Mouse (Mus musculus): Measurements from ENCODE around the gene Sort1. TPM values are rescaled to one million over a fixed set of nuclear protein-coding genes. Genes with fewer than 3 reads are reported as not detected.

The Sort1 gene
- polyA plus RNA-seq, 1 experiment, result not detected

DNA sequence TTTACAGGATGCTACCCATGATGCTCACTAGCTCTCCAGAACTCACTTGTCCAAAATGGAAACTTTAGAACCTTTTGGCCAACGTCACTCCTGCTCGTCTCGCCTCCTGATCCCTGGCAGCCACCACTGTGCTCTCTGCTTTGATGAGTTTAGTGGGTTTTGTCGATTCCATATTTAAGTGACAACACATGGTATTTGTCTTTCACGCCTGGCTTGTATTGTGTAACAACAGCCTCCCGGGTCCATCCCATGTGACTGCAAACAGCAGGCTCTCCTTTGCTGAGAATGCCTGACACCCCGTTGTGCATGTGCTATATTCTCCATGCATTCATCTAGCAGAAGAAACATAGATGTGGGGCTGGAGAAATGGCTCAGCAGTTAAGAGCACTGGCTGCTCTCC, 58.3 kb downstream of the Sort1 start:
- Histone ChIP-seq H3K27ac (ENCODE audit: insufficient read depth, low read depth, low read length) (no peak overlapping the region), H3K4me1 (ENCODE audit: control insufficient read depth, insufficient read depth, low read length) (no peaks in the 10 kb centered on the region), H3K4me3 (ENCODE audit: insufficient read depth, low read depth, low read length) (no peak overlapping the region)
- TF ChIP-seq CTCF (IDR thresholded peaks at IDR 0.05; ENCODE audit: insufficient read depth, low read depth, low read length) (no peak), POLR2A (IDR thresholded peaks at IDR 0.05; ENCODE audit: insufficient read depth, low read depth, low read length) (no peak)
- WGBS, result 73% methylated on average over 7 of the region's 7 CpGs

- TF ChIP-seq CTCF (IDR thresholded peaks at IDR 0.05; ENCODE audit: insufficient read depth, low read depth, low read length) (no peak), POLR2A (IDR thresholded peaks at IDR 0.05; ENCODE audit: insufficient read depth, low read depth, low read length) (no peak)
- WGBS, result 88% methylated on average over 7 of the region's 7 CpGs
- Histone ChIP-seq H3K4me1 (ENCODE audit: control insufficient read depth, insufficient read depth, low read length) (no peaks in the 10 kb centered on the region), H3K4me3 (ENCODE audit: insufficient read depth, low read depth, low read length) (no peak overlapping the region), H3K27ac (ENCODE audit: insufficient read depth, low read depth, low read length) (no peak overlapping the region)
These were observed 62.0 kb downstream of the Sort1 start for GRCm38 (mm10) chr3:108345855-108346254.

GRCm38 (mm10) chr3:108348376-108348775, 64.5 kb downstream of the Sort1 start:
- 89% methylated on average over 9 of the region's 9 CpGs for WGBS
- TF ChIP-seq CTCF (IDR thresholded peaks at IDR 0.05; ENCODE audit: insufficient read depth, low read depth, low read length) (no peak), POLR2A (IDR thresholded peaks at IDR 0.05; ENCODE audit: insufficient read depth, low read depth, low read length) (no peak)
- H3K4me1 ChIP-seq (ENCODE audit: control insufficient read depth, insufficient read depth, low read length), result no peaks in the 10 kb centered on the region
- no peak overlapping the region for H3K4me3 ChIP-seq (ENCODE audit: insufficient read depth, low read depth, low read length)
- no peak overlapping the region for H3K27ac ChIP-seq (ENCODE audit: insufficient read depth, low read depth, low read length)

DNA sequence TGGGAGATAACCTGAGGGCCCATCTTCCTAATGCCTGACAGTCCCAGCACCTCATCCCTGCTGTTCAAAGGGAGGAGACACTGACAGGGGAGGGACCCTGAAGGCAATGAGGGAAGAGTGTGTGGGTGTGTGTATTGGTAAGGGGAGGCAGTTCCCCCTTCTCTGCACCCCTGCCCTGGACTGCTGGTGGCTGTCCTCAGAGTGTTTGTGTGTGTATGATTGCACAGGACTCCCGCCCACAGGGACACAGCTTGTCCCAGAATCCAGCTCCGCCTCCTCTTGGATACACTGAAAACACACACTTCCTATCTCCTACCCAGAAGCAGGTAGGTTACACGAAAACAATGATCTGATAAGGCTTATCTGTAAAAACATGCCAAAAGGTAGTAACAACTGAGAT, 71.4 kb downstream of the Sort1 start:
- no peak overlapping the region for H3K4me3 ChIP-seq (ENCODE audit: insufficient read depth, low read depth, low read length)
- 86% methylated on average over 3 of the region's 3 CpGs for WGBS
- H3K27ac ChIP-seq (ENCODE audit: insufficient read depth, low read depth, low read length), result no peak overlapping the region

GRCm38 (mm10) chr3:108357051-108357450, 73.2 kb downstream of the Sort1 start:
- 0 out of 2 replicates have a peak overlapping the region, but pooled peaks have one; percentile 9 for H3K27ac ChIP-seq (ENCODE audit: insufficient read depth, low read depth, low read length)
- no peak for TF ChIP-seq POLR2A (IDR thresholded peaks at IDR 0.05; ENCODE audit: insufficient read depth, low read depth, low read length)
- no peak for TF ChIP-seq CTCF (IDR thresholded peaks at IDR 0.05; ENCODE audit: insufficient read depth, low read depth, low read length)
- no peak overlapping the region for H3K4me3 ChIP-seq (ENCODE audit: insufficient read depth, low read depth, low read length)
- peaks cover 12% of the 10 kb centered on the region for H3K4me1 ChIP-seq (ENCODE audit: control insufficient read depth, insufficient read depth, low read length)
- 72% methylated on average over 10 of the region's 10 CpGs for WGBS

More for the DNA sequence above, 71.4 kb downstream of the Sort1 start:
- peaks cover 12% of the 10 kb centered on the region for H3K4me1 ChIP-seq (ENCODE audit: control insufficient read depth, insufficient read depth, low read length)
- TF ChIP-seq CTCF (IDR thresholded peaks at IDR 0.05; ENCODE audit: insufficient read depth, low read depth, low read length), result no peak
- TF ChIP-seq POLR2A (IDR thresholded peaks at IDR 0.05; ENCODE audit: insufficient read depth, low read depth, low read length), result no peak

- H3K27ac ChIP-seq (ENCODE audit: insufficient read depth, low read depth, low read length), result no peak overlapping the region
- 50% methylated on average over 6 of the region's 6 CpGs for WGBS
- H3K4me1 ChIP-seq (ENCODE audit: control insufficient read depth, insufficient read depth, low read length), result peaks cover 13% of the 10 kb centered on the region
- H3K4me3 ChIP-seq (ENCODE audit: insufficient read depth, low read depth, low read length), result no peak overlapping the region
- TF ChIP-seq POLR2A (IDR thresholded peaks at IDR 0.05; ENCODE audit: insufficient read depth, low read depth, low read length) (no peak), CTCF (IDR thresholded peaks at IDR 0.05; ENCODE audit: insufficient read depth, low read depth, low read length) (no peak)
These were observed 74.6 kb downstream of the Sort1 start for GRCm38 (mm10) chr3:108358445-108358844.

GRCm38 (mm10) chr3:108360894-108361293, 77.0 kb downstream of the Sort1 start:
- Histone ChIP-seq H3K27ac (ENCODE audit: insufficient read depth, low read depth, low read length) (no peak overlapping the region), H3K4me1 (ENCODE audit: control insufficient read depth, insufficient read depth, low read length) (peaks cover 22% of the 10 kb centered on the region), H3K4me3 (ENCODE audit: insufficient read depth, low read depth, low read length) (no peak overlapping the region)
- TF ChIP-seq CTCF (IDR thresholded peaks at IDR 0.05; ENCODE audit: insufficient read depth, low read depth, low read length) (no peak), POLR2A (IDR thresholded peaks at IDR 0.05; ENCODE audit: insufficient read depth, low read depth, low read length) (no peak)
- 39% methylated on average over 7 of the region's 7 CpGs for WGBS

DNA sequence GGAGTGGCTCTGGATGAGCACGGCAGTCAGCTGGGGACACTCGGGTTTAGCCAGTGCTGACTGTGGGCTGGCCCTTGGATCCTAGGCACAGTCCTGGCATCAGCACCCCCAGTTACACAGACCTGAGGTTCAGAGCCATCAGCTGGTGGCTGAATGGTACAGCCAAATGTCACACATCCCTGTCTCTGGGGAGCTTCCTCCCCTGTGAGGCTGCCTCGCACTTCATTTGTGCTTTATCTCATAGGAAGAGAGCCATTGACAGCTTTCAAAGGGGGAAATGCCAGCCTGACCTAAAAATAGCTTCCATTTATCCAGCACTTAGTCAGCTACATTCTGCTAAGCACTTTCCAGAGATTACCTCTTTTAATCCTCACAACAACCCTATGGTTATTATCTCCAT, 79.7 kb downstream of the Sort1 start:
- TF ChIP-seq CTCF (IDR thresholded peaks at IDR 0.05; ENCODE audit: insufficient read depth, low read depth, low read length), result no peak
- no peak for TF ChIP-seq POLR2A (IDR thresholded peaks at IDR 0.05; ENCODE audit: insufficient read depth, low read depth, low read length)
- H3K27ac ChIP-seq (ENCODE audit: insufficient read depth, low read depth, low read length), result no peak overlapping the region

GRCm38 (mm10) chr3:108364270-108364995, 80.6 kb downstream of the Sort1 start, which contains the start of gene Mybphl:
TSS of gene Mybphl (plus strand) at chr3:108364911.
- H3K4me1 ChIP-seq (ENCODE audit: control insufficient read depth, insufficient read depth, low read length), result peaks cover 13% of the 10 kb centered on the region
- no peak within 1 kb of the TSS for H3K4me3 ChIP-seq (ENCODE audit: insufficient read depth, low read depth, low read length)
- H3K27ac ChIP-seq (ENCODE audit: insufficient read depth, low read depth, low read length), result no peak within 1 kb of the TSS
- 67% methylated on average over 9 of the region's 9 CpGs for WGBS
- TF ChIP-seq CTCF (IDR thresholded peaks at IDR 0.05; ENCODE audit: insufficient read depth, low read depth, low read length), result no peak
- TF ChIP-seq POLR2A (IDR thresholded peaks at IDR 0.05; ENCODE audit: insufficient read depth, low read depth, low read length), result no peak

More for the DNA sequence above, 79.7 kb downstream of the Sort1 start:
- 53% methylated on average over 3 of the region's 3 CpGs for WGBS
- H3K4me1 ChIP-seq (ENCODE audit: control insufficient read depth, insufficient read depth, low read length), result peaks cover 14% of the 10 kb centered on the region
- no peak overlapping the region for H3K4me3 ChIP-seq (ENCODE audit: insufficient read depth, low read depth, low read length)

Measured in olfactory bulb, adult 2 months (tissue).